Mouse (Mus musculus): ENCODE results near the gene Ipo8. TPM values are rescaled to one million over a fixed set of nuclear protein-coding genes. Genes with fewer than 3 reads are reported as not detected.

Ipo8 gene
- polyA plus RNA-seq, 1 experiment from 2014 or later: 29.4 TPM

DNA sequence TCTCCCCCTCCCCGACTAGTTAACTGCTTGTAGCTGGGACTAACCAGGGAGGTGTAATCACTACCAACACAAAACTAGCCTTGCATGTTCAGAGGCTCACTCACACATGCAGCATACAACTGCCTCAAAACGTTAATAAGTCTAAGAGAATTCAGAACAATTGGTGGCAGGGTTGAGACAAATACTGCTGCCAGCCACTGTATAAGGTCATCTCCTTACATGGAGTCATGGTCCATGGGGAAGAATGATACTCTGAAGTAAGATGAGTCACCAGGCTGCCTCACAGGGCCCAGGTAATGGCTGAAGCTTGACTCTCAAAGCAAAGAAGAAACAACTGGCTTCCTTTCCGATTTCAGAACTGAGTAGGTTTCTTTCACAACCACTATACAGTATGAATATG lies 81.1 kb downstream of the Ipo8 start:
- WGBS: 92% methylated on average over 3 of the region's 3 CpGs
- H3K9ac ChIP-seq (replicated peaks): no peak overlapping the region
- H3K4me1 ChIP-seq: no peaks in the 10 kb centered on the region
- no peak overlapping the region for H3K4me3 ChIP-seq
- H3K27me3 ChIP-seq: no peaks in the 10 kb centered on the region
- H3K4me2 ChIP-seq (replicated peaks): no peak overlapping the region
- H3K27ac ChIP-seq (replicated peaks): no peak overlapping the region
- no peaks in the 10 kb centered on the region for H3K36me3 ChIP-seq
- no peaks in the 10 kb centered on the region for H3K9me3 ChIP-seq
- no peak for ATAC-seq (ENCODE audit: low FRiP score, low read depth)

GRCm38 (mm10) chr6:148740521-148741226 lies 90.6 kb downstream of the Ipo8 start:
- Histone ChIP-seq H3K4me1 (peaks cover 3% of the 10 kb centered on the region; the same call in 1 of the 2 replicates), H3K9me3 (no peaks in the 10 kb centered on the region), H3K27me3 (no peaks in the 10 kb centered on the region), H3K4me3 (no peak overlapping the region), H3K4me2 (replicated peaks) (no peak overlapping the region), H3K27ac (replicated peaks) (no peak overlapping the region), H3K36me3 (no peaks in the 10 kb centered on the region), H3K9ac (replicated peaks) (no peak overlapping the region)
- WGBS: 73% methylated on average over 8 of the region's 8 CpGs
- 0 out of 2 replicates have a peak, but pooled peaks have one; percentile 23 for ATAC-seq (ENCODE audit: low FRiP score, low read depth)

- no peak for ATAC-seq (ENCODE audit: low FRiP score, low read depth)
- H3K27me3 ChIP-seq: no peaks in the 10 kb centered on the region
- no peak overlapping the region for H3K27ac ChIP-seq (replicated peaks)
- H3K9me3 ChIP-seq: no peaks in the 10 kb centered on the region
- no peak overlapping the region for H3K4me3 ChIP-seq
- no peak overlapping the region for H3K9ac ChIP-seq (replicated peaks)
- no peak overlapping the region for H3K4me2 ChIP-seq (replicated peaks)
- peaks cover 3% of the 10 kb centered on the region; the same call in 1 of the 2 replicates for H3K4me1 ChIP-seq
- no peaks in the 10 kb centered on the region for H3K36me3 ChIP-seq
- WGBS: 86% methylated on average over 1 of the region's 1 CpGs
Measured at GRCm38 (mm10) chr6:148736390-148736789, 94.9 kb downstream of the Ipo8 start.

GRCm38 (mm10) chr6:148734012-148734411 lies 97.3 kb downstream of the Ipo8 start:
- Histone ChIP-seq H3K9ac (replicated peaks) (no peak overlapping the region), H3K27me3 (no peaks in the 10 kb centered on the region), H3K36me3 (no peaks in the 10 kb centered on the region), H3K4me2 (replicated peaks) (no peak overlapping the region), H3K9me3 (no peaks in the 10 kb centered on the region), H3K4me1 (no peaks in the 10 kb centered on the region), H3K4me3 (no peak overlapping the region), H3K27ac (replicated peaks) (no peak overlapping the region)
- ATAC-seq (ENCODE audit: low FRiP score, low read depth): no peak
- WGBS: 95% methylated on average over 20 of the region's 20 CpGs

DNA sequence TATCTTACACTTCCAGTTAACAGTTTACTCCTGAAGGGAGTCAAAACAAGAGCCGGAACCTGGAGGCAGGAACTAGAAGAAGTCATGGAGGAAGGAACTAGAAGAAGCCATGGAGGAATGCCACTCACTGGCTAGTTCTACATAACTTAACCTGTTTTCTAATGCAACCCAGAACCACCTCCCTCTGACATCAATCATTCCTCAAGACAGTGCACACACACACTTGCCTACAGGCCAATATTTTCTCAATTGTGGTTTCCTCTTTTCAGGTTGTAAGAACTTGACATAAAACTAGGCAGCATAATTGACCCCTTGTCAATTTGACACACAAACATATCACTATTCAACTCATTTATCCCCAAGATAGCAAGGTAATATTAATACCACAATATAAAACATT lies 98.3 kb downstream of the Ipo8 start:
- ATAC-seq (ENCODE audit: low FRiP score, low read depth): no peak
- H3K4me3 ChIP-seq: no peak overlapping the region
- no peaks in the 10 kb centered on the region for H3K36me3 ChIP-seq
- 100% methylated on average over 1 of the region's 1 CpGs for WGBS
- H3K27ac ChIP-seq (replicated peaks): no peak overlapping the region
- no peaks in the 10 kb centered on the region for H3K27me3 ChIP-seq
- H3K4me1 ChIP-seq: no peaks in the 10 kb centered on the region
- no peaks in the 10 kb centered on the region for H3K9me3 ChIP-seq
- H3K9ac ChIP-seq (replicated peaks): no peak overlapping the region
- H3K4me2 ChIP-seq (replicated peaks): no peak overlapping the region

GRCm38 (mm10) chr6:148728571-148728970 lies 102.7 kb downstream of the Ipo8 start:
- no peak for ATAC-seq (ENCODE audit: low FRiP score, low read depth)
- no peak overlapping the region for H3K4me2 ChIP-seq (replicated peaks)
- no peak overlapping the region for H3K4me3 ChIP-seq
- WGBS: 74% methylated on average over 3 of the region's 3 CpGs
- H3K27me3 ChIP-seq: no peaks in the 10 kb centered on the region
- H3K9me3 ChIP-seq: no peaks in the 10 kb centered on the region
- H3K4me1 ChIP-seq: no peaks in the 10 kb centered on the region; the same call in 1 of the 2 replicates
- H3K27ac ChIP-seq (replicated peaks): no peak overlapping the region
- H3K36me3 ChIP-seq: no peaks in the 10 kb centered on the region
- no peak overlapping the region for H3K9ac ChIP-seq (replicated peaks)

GRCm38 (mm10) chr6:148727871-148728524 lies 103.3 kb downstream of the Ipo8 start:
- Histone ChIP-seq H3K9me3 (no peaks in the 10 kb centered on the region), H3K4me1 (no peaks in the 10 kb centered on the region; the same call in 1 of the 2 replicates), H3K36me3 (no peaks in the 10 kb centered on the region), H3K9ac (replicated peaks) (no peak overlapping the region), H3K4me2 (replicated peaks) (no peak overlapping the region), H3K4me3 (no peak overlapping the region), H3K27ac (replicated peaks) (no peak overlapping the region), H3K27me3 (no peaks in the 10 kb centered on the region)
- ATAC-seq (ENCODE audit: low FRiP score, low read depth): no peak
- WGBS: 81% methylated on average over 6 of the region's 6 CpGs

DNA sequence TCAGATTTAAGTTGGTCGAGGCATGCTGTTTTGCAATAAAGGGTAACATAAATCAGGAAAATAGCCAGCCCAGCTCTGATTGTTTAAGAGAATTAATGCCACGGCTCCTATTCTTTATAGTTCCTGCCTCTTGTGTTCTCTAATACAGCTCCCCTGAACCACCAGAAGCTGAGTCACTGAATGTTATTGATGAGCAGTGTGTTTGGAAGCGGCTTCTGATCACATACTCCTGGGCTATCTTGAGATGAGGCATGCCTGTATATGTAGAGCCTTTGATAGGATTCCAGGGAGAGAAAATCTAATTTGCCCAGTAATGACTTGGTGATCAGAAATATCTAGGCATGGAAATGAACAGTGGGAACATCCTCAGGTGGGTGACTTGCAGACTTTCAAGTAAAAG lies 106.8 kb downstream of the Ipo8 start:
- Histone ChIP-seq H3K9ac (replicated peaks) (no peak overlapping the region), H3K27ac (replicated peaks) (no peak overlapping the region), H3K9me3 (no peaks in the 10 kb centered on the region), H3K4me1 (no peaks in the 10 kb centered on the region; the same call in 1 of the 2 replicates), H3K4me3 (no peak overlapping the region), H3K4me2 (replicated peaks) (no peak overlapping the region), H3K36me3 (no peaks in the 10 kb centered on the region), H3K27me3 (no peaks in the 10 kb centered on the region)
- 69% methylated on average over 3 of the region's 3 CpGs for WGBS
- ATAC-seq (ENCODE audit: low FRiP score, low read depth): no peak

Other genes starting within 250 kb of the Ipo8 start
- 21.8 and 25.3 TPM in 2 replicates for gene Caprin2, start 64.8 kb upstream of the Ipo8 start, polyA plus RNA-seq (2016; fragmentation: Nextera tagmentation; extraction: Ambion mirVana)
- gene Sinhcaf, start 115.0 kb upstream of the Ipo8 start, polyA plus RNA-seq (2016; fragmentation: Nextera tagmentation; extraction: Ambion mirVana): 210 and 223 TPM in 2 replicates